Mouse (Mus musculus): ENCODE results near the gene Pacs2. TPM values are rescaled to one million over a fixed set of nuclear protein-coding genes. Genes with fewer than 3 reads are reported as not detected.

Gene Pacs2
- polyA plus RNA-seq, 1 experiment from 2014 or later = 17.3 TPM

- Histone ChIP-seq H3K9me3 (ENCODE audit: control insufficient read depth, low read length) (no peaks in the 10 kb centered on the region), H3K36me3 (ENCODE audit: control insufficient read depth, insufficient read depth, low read length) (peaks cover 27% of the 10 kb centered on the region), H3K27ac (ENCODE audit: low read depth, low read length) (no peak overlapping the region), H3K4me2 (no peak overlapping the region), H3K9ac (ENCODE audit: low read length) (no peak overlapping the region), H3K4me1 (ENCODE audit: control insufficient read depth, insufficient read depth, low read length) (no peaks in the 10 kb centered on the region), H3K27me3 (ENCODE audit: control insufficient read depth, insufficient read depth, low read length) (no peaks in the 10 kb centered on the region), H3K4me3 (ENCODE audit: low read depth, low read length) (no peak overlapping the region)
- ATAC-seq (ENCODE audit: low FRiP score) (no peak), DNase-seq (ENCODE audit: low spot score, missing footprints) (no peak)
- WGBS = 96% methylated on average over 4 of the region's 4 CpGs
Observed at GRCm38 (mm10) chr12:113114141-113114540, 99.8 kb downstream of the Pacs2 start.

- WGBS = 89% methylated on average over 16 of the region's 16 CpGs
- DNase-seq (ENCODE audit: low spot score, missing footprints) (no peak), ATAC-seq (ENCODE audit: low FRiP score) (no peak)
- no peak overlapping the region for H3K4me3 ChIP-seq (ENCODE audit: low read depth, low read length)
- no peaks in the 10 kb centered on the region for H3K4me1 ChIP-seq (ENCODE audit: control insufficient read depth, insufficient read depth, low read length)
- H3K9me3 ChIP-seq (ENCODE audit: control insufficient read depth, low read length) = no peaks in the 10 kb centered on the region
- no peak overlapping the region for H3K27ac ChIP-seq (ENCODE audit: low read depth, low read length)
- no peak overlapping the region for H3K4me2 ChIP-seq
- H3K9ac ChIP-seq (ENCODE audit: low read length) = no peak overlapping the region
- H3K36me3 ChIP-seq (ENCODE audit: control insufficient read depth, insufficient read depth, low read length) = peaks cover 29% of the 10 kb centered on the region
- H3K27me3 ChIP-seq (ENCODE audit: control insufficient read depth, insufficient read depth, low read length) = no peaks in the 10 kb centered on the region
Observed at GRCm38 (mm10) chr12:113114856-113115538, 100.7 kb downstream of the Pacs2 start.

GRCm38 (mm10) chr12:113119516-113120410 is 105.5 kb downstream of the Pacs2 start:
- DNase-seq (ENCODE audit: low spot score, missing footprints) (peak; percentile 98), ATAC-seq (ENCODE audit: low FRiP score) (peak; percentile 62)
- Histone ChIP-seq H3K27ac (ENCODE audit: low read depth, low read length) (no peak overlapping the region), H3K4me1 (ENCODE audit: control insufficient read depth, insufficient read depth, low read length) (no peaks in the 10 kb centered on the region), H3K9ac (ENCODE audit: low read length) (no peak overlapping the region), H3K4me3 (ENCODE audit: low read depth, low read length) (no peak overlapping the region), H3K36me3 (ENCODE audit: control insufficient read depth, insufficient read depth, low read length) (peaks cover 48% of the 10 kb centered on the region), H3K4me2 (no peak overlapping the region), H3K9me3 (ENCODE audit: control insufficient read depth, low read length) (no peaks in the 10 kb centered on the region), H3K27me3 (ENCODE audit: control insufficient read depth, insufficient read depth, low read length) (no peaks in the 10 kb centered on the region)
- 87% methylated on average over 20 of the region's 20 CpGs for WGBS

Small RNA genes lying within 50 kb of the gene (microRNA-seq; reads per million reads assigned to microRNA genes)
- gene Gm44471 = not detected

Other genes with a start within 250 kb of the Pacs2 start
- gene Ahnak2, start 211.9 kb upstream of the Pacs2 start, polyA plus RNA-seq (2014; fragmentation: Nextera tagmentation; extraction: Ambion mirVana) = 0.07 and 0.22 TPM in 2 replicates
- gene Clba1, start 205.6 kb upstream of the Pacs2 start, polyA plus RNA-seq (2014; fragmentation: Nextera tagmentation; extraction: Ambion mirVana) = 14.7 and 15.3 TPM in 2 replicates
- gene Cdca4, start 185.1 kb upstream of the Pacs2 start, polyA plus RNA-seq (2014; fragmentation: Nextera tagmentation; extraction: Ambion mirVana) = 159 TPM in 2 replicates
- not detected in 2 replicates for gene Gpr132, start 146.3 kb upstream of the Pacs2 start, polyA plus RNA-seq (2014; fragmentation: Nextera tagmentation; extraction: Ambion mirVana)
- 3.0 and 3.2 TPM in 2 replicates for gene Jag2, start 84.7 kb upstream of the Pacs2 start, polyA plus RNA-seq (2014; fragmentation: Nextera tagmentation; extraction: Ambion mirVana)
- gene Nudt14, start 72.4 kb upstream of the Pacs2 start, polyA plus RNA-seq (2014; fragmentation: Nextera tagmentation; extraction: Ambion mirVana) = 54.0 and 61.7 TPM in 2 replicates
- 17.5 and 19.2 TPM in 2 replicates for gene Btbd6, start 38.0 kb upstream of the Pacs2 start, polyA plus RNA-seq (2014; fragmentation: Nextera tagmentation; extraction: Ambion mirVana)
- gene Brf1, start 13.8 kb upstream of the Pacs2 start, polyA plus RNA-seq (2014; fragmentation: Nextera tagmentation; extraction: Ambion mirVana) = 51.9 and 53.0 TPM in 2 replicates
- not detected in 2 replicates for gene Tex22, start 60.0 kb downstream of the Pacs2 start, polyA plus RNA-seq (2014; fragmentation: Nextera tagmentation; extraction: Ambion mirVana)
- gene Mta1, start 83.8 kb downstream of the Pacs2 start, polyA plus RNA-seq (2014; fragmentation: Nextera tagmentation; extraction: Ambion mirVana) = 19.2 and 21.4 TPM in 2 replicates
- gene Crip2, start 125.7 kb downstream of the Pacs2 start, polyA plus RNA-seq (2014; fragmentation: Nextera tagmentation; extraction: Ambion mirVana) = 226 and 247 TPM in 2 replicates
- gene Crip1, start 131.8 kb downstream of the Pacs2 start, polyA plus RNA-seq (2014; fragmentation: Nextera tagmentation; extraction: Ambion mirVana) = 87.1 and 95.7 TPM in 2 replicates
- 25.6 and 31.5 TPM in 2 replicates for gene Tedc1, start 141.9 kb downstream of the Pacs2 start, polyA plus RNA-seq (2014; fragmentation: Nextera tagmentation; extraction: Ambion mirVana)
- 11.5 and 13.1 TPM in 2 replicates for gene Tmem121, start 171.4 kb downstream of the Pacs2 start, polyA plus RNA-seq (2014; fragmentation: Nextera tagmentation; extraction: Ambion mirVana)

All from midbrain, embryonic 11.5 days (tissue).